In the genomic region with DNA sequence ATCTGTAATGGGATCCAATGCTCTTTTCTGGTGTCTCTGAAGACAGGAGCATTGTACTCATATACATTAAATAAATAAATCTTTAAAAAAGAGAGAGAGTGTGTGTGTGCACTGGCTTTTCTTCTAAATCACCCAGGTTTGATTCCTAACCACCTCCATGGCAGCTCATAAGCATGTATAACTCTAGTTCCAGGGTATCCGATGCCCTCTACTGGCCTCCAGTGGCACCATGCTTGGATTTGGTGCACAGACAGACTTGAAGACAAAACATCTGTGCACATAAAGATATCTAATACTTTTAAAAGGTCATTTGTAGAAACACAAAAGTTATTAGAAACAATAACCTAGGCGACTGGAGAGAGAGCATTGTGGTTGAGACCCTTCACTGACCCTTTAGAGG, we compare ENCODE assay signal across 9 mouse cellular contexts. TPM values are rescaled to one million over a fixed set of nuclear protein-coding genes. Genes with fewer than 3 reads are reported as not detected.
DNase-seq lines count a peak whose midpoint lies in the region; ATAC-seq and TF ChIP-seq lines count a peak whose summit lies in the region.
"Had no signal": no experiment of that assay in that cellular context is flagged by ENCODE, and none has a peak within 500 bp of the region (broad histone marks: within the 10 kb centered on the region; RNA-seq: fewer than 3 reads in every experiment).

No protein-coding gene starts in this region.

- H3K4me3 ChIP-seq in hindbrain, embryonic 11.5 days (ENCODE audit: low read depth, low read length) = no peak overlapping the region
- H3K4me3 ChIP-seq in hindbrain, embryonic 12.5 days = no peak overlapping the region
- H3K4me3 ChIP-seq in CH12.LX (replicated peaks in 1 of 3; ENCODE audit: low read depth in 2 of 3, low read length in 2 of 3, poor library complexity in 1 of 3) = no peak overlapping the region

- dilution Hi-C loops in CH12.LX (cut with MboI; ENCODE audit: extremely low pct_ligation_motif_present, extremely low pct_unique_long_range_greater_than_20kb, low sequenced_read_pairs) = no loop called here

- TF ChIP-seq RAD21 in CH12.LX (IDR thresholded peaks at IDR 0.05; ENCODE audit: low read depth, low read length) = peak; percentile 86

- no peaks in the 10 kb centered on the region for H3K27me3 ChIP-seq in hindbrain, embryonic 11.5 days (ENCODE audit: control insufficient read depth, insufficient read depth, low read length)
- H3K27me3 ChIP-seq in hindbrain, embryonic 12.5 days = no peaks in the 10 kb centered on the region
- H3K27me3 ChIP-seq in CH12.LX (replicated peaks) = no peaks in the 10 kb centered on the region
- no peaks in the 10 kb centered on the region for H3K27me3 ChIP-seq in splenic B cell, adult 2 months (ENCODE audit: control insufficient read depth, insufficient read depth, low read length, poor library complexity, severe bottlenecking)

- no peak for ATAC-seq in hindbrain, embryonic 11.5 days (ENCODE audit: low FRiP score)
- ATAC-seq in hindbrain, embryonic 12.5 days (ENCODE audit: low FRiP score) = no peak

- in situ Hi-C loops in CH12.LX (cut with MboI; ENCODE audit: low pct_ligation_motif_present, low pct_unique_long_range_greater_than_20kb, low sequenced_read_pairs) = loop anchor here (10.0 kb wide), 1 partner anchor 58 kb away; no protein-coding TSS in a partner anchor

- DNase-seq in hindbrain, embryonic 11.5 days (ENCODE audit: low spot score) = peak; percentile 55
- peak; percentile 75 for DNase-seq in 416B (ENCODE audit: low read depth)
- DNase-seq in CH12.LX (ENCODE audit: extremely low read depth) = peak; percentile 59
- DNase-seq in cerebellum, postnatal 36 days = peak; percentile 25 to 29
- peak; percentile 56 to 67 for DNase-seq in kidney, postnatal 4 days
- peak; percentile 84 for DNase-seq in splenic B cell, adult 2 months (ENCODE audit: low read depth, low spot score)
- DNase-seq in yolk sac, embryonic 10.5 days (ENCODE audit: low spot score) = no peak

- H3K9ac ChIP-seq in hindbrain, embryonic 11.5 days (ENCODE audit: low read depth, low read length) = no peak overlapping the region
- no peak overlapping the region for H3K9ac ChIP-seq in hindbrain, embryonic 12.5 days
- no peak overlapping the region for H3K9ac ChIP-seq in CH12.LX (ENCODE audit: insufficient read depth, low read depth)

- 59% methylated on average over 2 of the region's 2 CpGs for WGBS in hindbrain, embryonic 11.5 days
- WGBS in hindbrain, embryonic 12.5 days = 48% methylated on average over 2 of the region's 2 CpGs

- no peaks in the 10 kb centered on the region for H3K4me1 ChIP-seq in hindbrain, embryonic 11.5 days (replicated peaks; ENCODE audit: control insufficient read depth, insufficient read depth, low read length)
- no peaks in the 10 kb centered on the region for H3K4me1 ChIP-seq in hindbrain, embryonic 12.5 days
- H3K4me1 ChIP-seq in CH12.LX (ENCODE audit: control insufficient read depth in 1 of 2, insufficient read depth in 2 of 2) = peaks cover 3 to 10% of the 10 kb centered on the region in 2 experiments; a peak in 3 of 4 replicates

- H3K36me3 ChIP-seq in hindbrain, embryonic 11.5 days (ENCODE audit: control insufficient read depth, insufficient read depth, low read length) = peaks cover 4% of the 10 kb centered on the region; the same call in 1 of the 2 replicates
- peaks cover 37% of the 10 kb centered on the region for H3K36me3 ChIP-seq in hindbrain, embryonic 12.5 days
- H3K36me3 ChIP-seq in CH12.LX (replicated peaks in 1 of 2; ENCODE audit: control insufficient read depth in 1 of 2, insufficient read depth in 1 of 2, low read length in 1 of 2) = peaks cover 0 to 6% of the 10 kb centered on the region in 2 experiments
- peaks cover 21% of the 10 kb centered on the region for H3K36me3 ChIP-seq in splenic B cell, adult 2 months (ENCODE audit: control insufficient read depth, insufficient read depth, low read length, poor library complexity, severe bottlenecking)

- TF ChIP-seq POLR2A in CH12.LX (IDR thresholded peaks at IDR 0.05; ENCODE audit: low read depth, low read length) = no peak

- no peak overlapping the region for H3K27ac ChIP-seq in hindbrain, embryonic 11.5 days (ENCODE audit: low read depth, low read length)
- H3K27ac ChIP-seq in hindbrain, embryonic 12.5 days = no peak overlapping the region
- no peak overlapping the region for H3K27ac ChIP-seq in CH12.LX (ENCODE audit: insufficient read depth, low read depth)

- TF ChIP-seq EP300 in CH12.LX (IDR thresholded peaks at IDR 0.05; ENCODE audit: low read length) = no peak

- TF ChIP-seq CTCF in CH12.LX (conservative IDR thresholded peaks at IDR 0.05 in 1 of 2, IDR thresholded peaks at IDR 0.05 in 1 of 2; ENCODE audit: low read depth in 2 of 2, low read length in 2 of 2) = peak; percentile 53 to 89; a peak in 3 of 4 replicates

- H3K4me2 ChIP-seq in hindbrain, embryonic 11.5 days (replicated peaks; ENCODE audit: low read depth, low read length) = no peak overlapping the region
- H3K4me2 ChIP-seq in hindbrain, embryonic 12.5 days (replicated peaks) = no peak overlapping the region
- H3K4me2 ChIP-seq in CH12.LX (ENCODE audit: insufficient read depth, low read depth, poor library complexity, severe bottlenecking) = no peak overlapping the region

- no peaks in the 10 kb centered on the region for H3K9me3 ChIP-seq in hindbrain, embryonic 11.5 days (ENCODE audit: control insufficient read depth, low read length)
- no peaks in the 10 kb centered on the region for H3K9me3 ChIP-seq in hindbrain, embryonic 12.5 days (replicated peaks)
- no peaks in the 10 kb centered on the region for H3K9me3 ChIP-seq in CH12.LX (replicated peaks; ENCODE audit: low read length)

- no peaks in the 10 kb centered on the region for H3K79me2 ChIP-seq in CH12.LX (replicated peaks; ENCODE audit: control insufficient read depth, extremely low read depth, insufficient read depth, poor library complexity, severe bottlenecking)

TF ChIP-seq in CH12.LX, 34 proteins besides CTCF, POLR2A, EP300 and RAD21:
- TF ChIP-seq ZC3H11A (IDR thresholded peaks at IDR 0.05; ENCODE audit: low read depth, low read length) = 0 out of 2 replicates have a peak, but pooled peaks have one; percentile 11
- TF ChIP-seq SMC3 (IDR thresholded peaks at IDR 0.05; ENCODE audit: low read depth, low read length) = peak; percentile 85
- TF ChIP-seq NELFE (IDR thresholded peaks at IDR 0.05; ENCODE audit: low read depth, low read length) = peak; percentile 45; the same call in 1 of the 2 replicates
- TF ChIP-seq MYC (IDR thresholded peaks at IDR 0.05; ENCODE audit: low read depth, low read length) = 0 out of 2 replicates have a peak, but pooled peaks have one; percentile 53
- no peak for TF ChIP-seq JUN (IDR thresholded peaks at IDR 0.05; ENCODE audit: insufficient read depth, low read depth, low read length)
- TF ChIP-seq ZNF384 (IDR thresholded peaks at IDR 0.05; ENCODE audit: low read depth, low read length) = no peak

RNA-seq across cellular contexts. Expression of a gene that starts 9.5 kb away (rescaled TPM):
- 16.5 and 20.7 TPM in 2 replicates for polyA plus RNA-seq in hindbrain, embryonic 11.5 days (2014; fragmentation: Nextera tagmentation; extraction: Ambion mirVana)
- polyA plus RNA-seq in hindbrain, embryonic 12.5 days (2016; fragmentation: Nextera tagmentation; extraction: Ambion mirVana) = 24.4 and 25.3 TPM in 2 replicates
- total RNA-seq in CH12.LX (2012; rRNA removed) = 2.5 and 2.9 TPM in 2 replicates
- 1.4 and 1.8 TPM in 2 replicates for total RNA-seq in CH12.LX (2014; rRNA removed)
- 2.8 and 5.0 TPM in 2 replicates for polyA plus RNA-seq in CH12.LX (2012; ENCODE audit: insufficient read length, low read depth)

RNA-seq across cellular contexts. Expression of a gene that starts 35.7 kb away (rescaled TPM):
- polyA plus RNA-seq in hindbrain, embryonic 11.5 days (2014; fragmentation: Nextera tagmentation; extraction: Ambion mirVana) = 0.74 and 0.86 TPM in 2 replicates
- 0.57 and 0.95 TPM in 2 replicates for polyA plus RNA-seq in hindbrain, embryonic 12.5 days (2016; fragmentation: Nextera tagmentation; extraction: Ambion mirVana)
- total RNA-seq in CH12.LX (2012; rRNA removed) (not detected in 2 replicates), CH12.LX (2014; rRNA removed) (not detected in 2 replicates)
- not detected in 2 replicates for polyA plus RNA-seq in CH12.LX (2012; ENCODE audit: insufficient read length, low read depth)

RNA-seq across cellular contexts. Expression of a gene that starts 45.2 kb away (rescaled TPM):
- polyA plus RNA-seq in hindbrain, embryonic 11.5 days (2014; fragmentation: Nextera tagmentation; extraction: Ambion mirVana) = not detected in 2 replicates
- not detected in 2 replicates for polyA plus RNA-seq in hindbrain, embryonic 12.5 days (2016; fragmentation: Nextera tagmentation; extraction: Ambion mirVana)
- total RNA-seq in CH12.LX (2012; rRNA removed) (not detected in 2 replicates), CH12.LX (2014; rRNA removed) (not detected in 2 replicates)
- not detected in 2 replicates for polyA plus RNA-seq in CH12.LX (2012; ENCODE audit: insufficient read length, low read depth)
- polyA plus RNA-seq: lung, embryonic 16.5 days had no signal
